Mouse (Mus musculus): ENCODE measurements around the gene ccdc198.

The ccdc198 gene

DNA sequence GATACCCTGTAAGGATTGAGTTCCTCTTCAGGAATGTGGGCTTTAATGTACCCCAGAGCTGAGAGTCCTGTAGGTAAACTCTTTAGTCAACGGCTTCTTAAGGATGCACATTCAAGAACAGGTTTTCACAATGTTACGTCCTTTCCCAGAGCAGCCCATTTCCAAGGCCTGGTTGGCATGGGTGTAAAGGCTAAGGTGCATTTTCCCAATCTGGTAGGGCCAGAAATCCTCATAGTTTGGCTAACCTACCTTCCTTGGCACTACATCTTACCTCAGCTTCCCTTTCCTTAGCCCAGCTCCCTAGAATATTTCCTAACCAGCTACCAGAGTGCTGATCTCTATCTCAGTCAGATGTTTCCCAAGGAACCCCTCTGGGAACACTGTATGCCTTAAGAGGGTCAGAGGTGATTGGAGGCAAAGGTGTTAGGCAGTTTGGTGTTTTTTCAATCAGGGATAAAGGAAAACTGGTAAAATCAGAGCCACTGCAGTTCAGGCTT is 48.2 kb downstream of the ccdc198 start:
- DNase-seq (ENCODE audit: low read depth): no peak

- no peak for DNase-seq (ENCODE audit: low read depth)
Measured at GRCm38 (mm10) chr14:49186270-49186669, 59.0 kb downstream of the ccdc198 start.

DNA sequence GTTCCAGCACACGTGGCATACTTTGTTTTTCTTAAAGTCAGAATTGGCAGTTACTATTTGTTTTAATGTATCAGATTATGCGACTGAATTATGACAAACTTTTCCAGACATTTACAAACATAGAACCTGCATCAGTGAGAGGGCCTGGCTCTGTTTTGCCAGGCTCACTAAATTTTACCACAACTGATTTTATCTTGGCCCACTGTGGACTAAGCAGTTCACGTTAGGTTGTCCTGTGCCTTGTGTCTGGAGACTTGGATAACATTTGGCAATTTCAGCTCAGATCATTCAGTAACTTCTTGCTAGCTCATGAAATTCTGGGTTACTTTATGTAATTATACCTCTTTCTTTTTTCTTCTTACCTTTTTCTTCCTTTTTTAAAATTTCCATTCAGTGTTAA is 65.5 kb downstream of the ccdc198 start:
- DNase-seq (ENCODE audit: low read depth): peak; percentile 33

DNA sequence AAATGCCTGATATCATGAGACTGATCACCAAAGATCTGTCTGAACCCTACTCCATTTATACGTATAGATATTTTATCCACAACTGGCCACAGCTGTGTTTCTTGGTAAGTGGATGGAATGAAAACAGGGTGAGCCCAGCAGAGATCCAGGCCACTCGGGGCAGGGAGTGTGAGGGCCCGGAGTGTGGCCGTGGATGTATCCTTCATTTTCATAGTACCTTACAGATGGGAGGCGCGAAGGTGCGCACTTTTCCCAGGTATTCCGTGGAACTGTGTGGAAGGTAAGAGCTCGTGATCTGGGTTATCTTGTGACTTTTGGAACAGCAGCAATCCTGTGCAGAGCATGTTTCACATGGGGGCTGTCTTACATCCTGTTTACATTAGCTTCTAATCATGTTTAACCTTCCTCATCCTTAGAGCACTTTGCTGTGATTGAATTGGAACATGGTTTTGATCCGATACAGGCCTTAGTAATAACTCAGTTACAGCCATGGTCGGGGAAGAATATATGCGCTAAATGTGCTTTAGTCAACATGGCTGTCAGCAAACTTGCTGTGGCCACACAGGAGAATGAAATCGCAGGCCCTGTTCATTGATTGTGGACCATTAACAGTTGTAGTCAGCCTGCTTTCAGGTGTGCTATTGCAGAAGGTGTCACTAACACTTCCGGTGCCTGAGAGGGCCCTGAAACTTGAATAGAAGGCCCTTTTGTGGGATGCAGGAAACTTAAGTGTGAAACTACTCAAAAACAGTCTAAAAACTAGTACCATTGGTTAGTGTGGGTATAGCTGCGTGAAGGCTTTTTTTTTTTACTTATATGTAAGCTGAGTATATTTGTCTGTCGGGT is 71.8 kb downstream of the ccdc198 start:
- no peak for DNase-seq (ENCODE audit: low read depth)

DNA sequence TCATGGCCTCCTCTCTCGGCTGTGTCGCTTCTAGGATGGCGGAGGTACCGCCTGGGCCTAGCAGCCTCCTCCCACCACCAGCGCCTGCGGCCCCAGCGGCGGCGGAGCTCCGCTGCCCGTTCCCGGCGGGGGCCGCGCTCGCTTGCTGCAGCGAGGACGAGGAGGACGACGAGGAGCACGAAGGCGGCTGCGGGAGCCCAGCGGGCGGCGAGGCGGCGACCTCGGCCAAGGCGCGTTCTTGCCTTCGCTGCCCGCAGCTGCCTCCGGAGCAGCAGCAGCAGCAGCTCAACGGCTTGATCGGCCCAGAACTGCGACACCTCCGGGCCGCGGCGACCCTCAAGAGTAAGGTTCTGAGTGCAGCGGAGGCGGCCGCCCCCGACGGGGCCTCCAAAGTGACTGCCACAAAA is 72.7 kb downstream of the ccdc198 start:
- no peak for DNase-seq (ENCODE audit: low read depth)

DNA sequence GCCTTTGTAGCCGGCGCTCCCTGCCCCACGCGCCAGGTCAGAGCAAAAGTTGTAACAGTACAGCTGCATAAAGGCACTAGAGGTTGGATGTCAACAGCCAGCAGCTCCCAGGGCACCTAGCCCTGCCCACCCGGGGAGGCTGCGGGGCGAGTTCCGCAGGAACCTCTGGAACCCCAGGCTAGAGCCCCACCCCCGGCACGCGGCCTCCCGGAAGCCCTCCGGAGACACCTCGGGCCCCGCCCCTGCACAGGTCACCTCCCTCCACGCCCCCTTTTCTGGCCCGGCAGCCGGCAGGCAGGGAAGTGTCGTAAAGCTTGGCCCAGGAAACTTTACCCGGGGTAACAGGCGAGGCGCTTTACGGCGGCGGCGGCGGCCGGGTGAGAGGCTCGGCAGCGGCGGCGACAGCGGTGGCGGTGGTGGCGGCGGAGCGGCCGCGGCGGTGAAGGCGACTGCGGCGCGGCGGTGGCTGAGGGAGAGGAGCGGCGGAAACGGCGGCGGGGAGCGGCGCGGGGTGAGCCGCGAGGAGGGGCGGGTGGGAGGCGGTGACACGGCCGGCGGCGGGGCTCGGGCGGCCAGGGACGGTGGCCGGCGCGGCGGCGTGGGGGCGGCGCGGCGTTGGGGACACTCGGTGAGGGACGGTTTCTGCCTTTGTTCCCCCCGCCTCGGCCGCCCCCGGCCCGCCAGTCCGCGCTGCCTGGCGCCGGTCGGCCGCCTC is 73.2 kb downstream of the ccdc198 start, which contains the start of gene Naa30:
TSS of gene Naa30 (plus strand) at position 360 of the 715 bp plus-strand sequence.
- DNase-seq (ENCODE audit: low read depth): peak; percentile 97

DNA sequence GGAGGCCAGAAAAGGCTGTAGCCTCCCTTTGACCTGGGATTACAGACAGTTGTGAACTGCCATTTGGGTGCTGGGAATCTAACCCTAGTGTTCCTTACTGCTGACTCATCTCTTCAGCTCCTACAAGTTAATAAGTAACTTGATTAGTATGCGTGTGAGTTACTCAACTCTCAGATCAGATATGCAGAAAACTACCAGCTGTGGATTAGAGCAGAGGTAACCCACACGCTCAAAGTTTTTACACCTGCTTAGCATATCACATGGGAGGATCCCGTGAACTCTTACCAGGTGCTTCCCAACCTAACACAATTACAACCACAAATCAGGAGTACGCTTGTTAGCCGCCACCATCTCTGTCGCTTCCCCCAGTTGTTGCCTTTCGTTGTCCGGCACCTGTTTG is 74.0 kb downstream of the ccdc198 start:
- DNase-seq (ENCODE audit: low read depth): no peak

All from 416B (cell line).